Mouse (Mus musculus): Measurements from ENCODE around the gene Olfr1441. TPM values are rescaled to one million over a fixed set of nuclear protein-coding genes. Genes with fewer than 3 reads are reported as not detected.

The Olfr1441 gene
- total RNA-seq, 1 experiment: 0.13 TPM

DNA sequence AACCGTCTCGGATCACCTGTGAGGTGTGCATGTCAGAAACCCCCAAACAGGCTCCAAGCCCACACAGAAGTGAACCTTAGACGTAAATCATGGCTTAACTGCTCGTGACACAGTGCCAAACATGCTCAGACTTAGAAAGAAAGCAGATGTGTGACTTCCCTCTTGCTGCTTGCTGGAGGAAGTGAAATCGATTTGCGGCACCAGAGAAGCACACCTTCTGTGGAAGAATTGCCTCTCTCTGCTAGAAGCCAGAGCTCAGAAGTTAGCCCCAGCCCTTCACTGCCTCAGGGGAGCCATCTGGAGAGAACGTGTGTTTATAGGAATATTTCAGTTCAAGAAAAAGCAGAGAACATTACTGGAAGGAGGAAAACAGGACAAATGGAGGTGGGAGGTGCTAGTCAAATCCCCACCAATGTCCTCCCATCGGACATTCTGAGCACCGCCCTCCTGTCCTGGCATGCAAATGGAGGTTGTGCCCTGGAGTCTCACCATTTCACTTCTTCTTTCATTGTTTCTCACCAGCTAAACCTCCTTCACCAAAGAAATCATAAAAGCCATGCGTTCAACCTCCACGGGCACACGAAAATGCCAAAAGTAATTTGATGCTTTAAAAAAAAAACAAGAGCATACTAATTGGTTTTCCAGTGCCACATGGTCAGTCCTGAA lies 40.3 kb downstream of the Olfr1441 start:
- H3K4me3 ChIP-seq (ENCODE audit: insufficient read depth in 1 of 2, low read depth in 1 of 2, low read length in 2 of 2, poor library complexity in 1 of 2, severe bottlenecking in 1 of 2): no peak overlapping the region
- no peak for DNase-seq (ENCODE audit: low read depth, low spot score)
- no peak overlapping the region for H3K27ac ChIP-seq (ENCODE audit: insufficient read depth, low read depth, low read length, poor library complexity, severe bottlenecking)
- in situ Hi-C loops (cut with MboI; ENCODE audit: low sequenced_read_pairs in 2 of 2, unreplicated experiment in 2 of 2): no loop called here
- H3K9me3 ChIP-seq (ENCODE audit: control insufficient read depth, insufficient read depth, low read depth, low read length): no peaks in the 10 kb centered on the region
- H3K4me1 ChIP-seq (ENCODE audit: control insufficient read depth in 2 of 2, insufficient read depth in 2 of 2, low read length in 2 of 2, poor library complexity in 1 of 2): no peaks in the 10 kb centered on the region
- TF ChIP-seq HCFC1 (IDR thresholded peaks at IDR 0.05; ENCODE audit: borderline replicate concordance, insufficient read depth, low read length): no peak
- no peak for TF ChIP-seq ZC3H11A (IDR thresholded peaks at IDR 0.05; ENCODE audit: borderline replicate concordance, low read depth, low read length)
- no peak for TF ChIP-seq ZNF384 (IDR thresholded peaks at IDR 0.05; ENCODE audit: low read depth, low read length)
- H3K36me3 ChIP-seq (ENCODE audit: control insufficient read depth, insufficient read depth, low read length, poor library complexity, severe bottlenecking): no peaks in the 10 kb centered on the region
- H3K9ac ChIP-seq (ENCODE audit: insufficient read depth, low read depth, low read length, poor library complexity, severe bottlenecking): no peak overlapping the region

DNA sequence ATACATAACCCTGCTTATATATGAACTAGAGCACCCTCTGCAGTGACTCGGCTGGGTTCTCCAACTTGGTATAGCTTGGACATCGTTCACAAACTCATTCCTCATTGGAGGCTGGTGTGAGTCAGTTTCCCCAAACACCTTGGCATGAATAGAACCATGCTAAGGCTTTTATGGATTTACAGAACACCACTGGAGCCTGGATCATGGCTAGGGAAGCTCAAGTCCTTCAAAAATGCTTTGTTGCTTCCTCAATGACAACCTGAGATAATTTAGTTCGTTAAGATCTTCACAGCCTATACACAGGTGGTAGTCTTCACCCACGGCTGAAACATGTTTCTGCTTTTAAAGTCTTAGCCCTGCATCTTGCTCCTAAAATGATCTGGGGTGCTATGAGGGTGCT lies 42.3 kb downstream of the Olfr1441 start:
- no peak for TF ChIP-seq HCFC1 (IDR thresholded peaks at IDR 0.05; ENCODE audit: borderline replicate concordance, insufficient read depth, low read length)
- no peak for TF ChIP-seq ZNF384 (IDR thresholded peaks at IDR 0.05; ENCODE audit: low read depth, low read length)
- no peak for TF ChIP-seq ZC3H11A (IDR thresholded peaks at IDR 0.05; ENCODE audit: borderline replicate concordance, low read depth, low read length)
- no peak for TF ChIP-seq MAFK (IDR thresholded peaks at IDR 0.05; ENCODE audit: insufficient read depth, low read depth, low read length)
- no peak for TF ChIP-seq CHD2 (IDR thresholded peaks at IDR 0.05; ENCODE audit: low read depth, low read length)
- Histone ChIP-seq H3K4me1 (ENCODE audit: control insufficient read depth in 2 of 2, insufficient read depth in 2 of 2, low read length in 2 of 2, poor library complexity in 1 of 2) (peaks cover 0 to 3% of the 10 kb centered on the region in 2 experiments; a peak in 1 of 4 replicates), H3K27ac (ENCODE audit: insufficient read depth, low read depth, low read length, poor library complexity, severe bottlenecking) (no peak overlapping the region), H3K4me3 (ENCODE audit: insufficient read depth in 1 of 2, low read depth in 1 of 2, low read length in 2 of 2, poor library complexity in 1 of 2, severe bottlenecking in 1 of 2) (no peak overlapping the region), H3K9me3 (ENCODE audit: control insufficient read depth, insufficient read depth, low read depth, low read length) (no peaks in the 10 kb centered on the region), H3K9ac (ENCODE audit: insufficient read depth, low read depth, low read length, poor library complexity, severe bottlenecking) (no peak overlapping the region), H3K36me3 (ENCODE audit: control insufficient read depth, insufficient read depth, low read length, poor library complexity, severe bottlenecking) (no peaks in the 10 kb centered on the region)
- DNase-seq (ENCODE audit: low read depth, low spot score): no peak
- in situ Hi-C loops (cut with MboI; ENCODE audit: low sequenced_read_pairs in 2 of 2, unreplicated experiment in 2 of 2): no loop called here

DNA sequence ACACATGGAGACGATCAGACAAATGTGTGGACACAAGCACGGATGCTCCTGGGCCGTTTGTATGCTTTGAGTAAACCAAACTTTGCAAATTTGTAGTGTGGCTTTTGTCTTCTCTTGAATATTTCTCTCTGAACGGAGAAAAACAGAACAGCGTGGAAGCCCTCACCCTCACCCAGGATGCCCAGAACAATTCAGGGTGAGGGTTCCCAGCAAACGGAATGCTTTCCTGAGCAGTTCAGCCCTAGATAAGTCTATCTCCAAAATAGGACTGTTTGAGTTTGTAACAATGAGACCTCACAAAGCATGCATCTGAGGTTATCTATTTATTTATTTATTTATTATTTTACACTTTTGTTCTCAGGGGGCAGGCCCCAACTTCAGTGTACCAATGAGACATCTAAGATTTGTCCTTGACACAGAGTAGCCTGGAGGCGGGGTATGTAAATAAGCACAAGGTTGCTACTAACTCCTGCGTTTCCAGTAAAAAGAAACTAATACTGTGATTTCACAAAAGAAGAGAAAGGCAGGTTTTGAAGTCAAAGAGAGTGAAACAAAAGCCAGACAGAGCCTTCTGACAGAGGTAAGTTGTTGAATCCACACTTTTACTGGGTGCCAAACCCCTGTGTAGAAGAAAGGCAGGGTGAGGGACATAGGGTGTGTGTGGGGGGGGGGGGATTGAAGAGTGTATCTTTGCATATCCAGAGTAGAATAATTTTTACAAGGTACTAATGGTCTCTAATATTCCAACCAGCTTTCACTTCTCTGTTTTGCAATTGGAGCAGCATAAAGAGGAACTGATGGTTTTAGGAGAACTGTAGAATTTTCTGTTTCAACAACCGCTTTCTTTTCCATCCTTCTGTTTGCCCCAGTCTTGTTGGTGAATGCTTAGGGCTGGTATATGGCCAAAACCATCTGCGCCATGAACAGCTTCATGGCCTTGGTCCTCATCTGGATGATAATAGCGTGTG lies 43.3 kb downstream of the Olfr1441 start, which contains the start of gene Mpeg1:
Gene Mpeg1 (plus strand): TSS at position 498 of the 968 bp plus-strand sequence.
- H3K27ac ChIP-seq (ENCODE audit: insufficient read depth, low read depth, low read length, poor library complexity, severe bottlenecking): no peak within 1 kb of the TSS
- TF ChIP-seq ZNF384 (IDR thresholded peaks at IDR 0.05; ENCODE audit: low read depth, low read length) (no peak), ZC3H11A (IDR thresholded peaks at IDR 0.05; ENCODE audit: borderline replicate concordance, low read depth, low read length) (no peak), CHD2 (IDR thresholded peaks at IDR 0.05; ENCODE audit: low read depth, low read length) (no peak), HCFC1 (IDR thresholded peaks at IDR 0.05; ENCODE audit: borderline replicate concordance, insufficient read depth, low read length) (no peak), MAFK (IDR thresholded peaks at IDR 0.05; ENCODE audit: insufficient read depth, low read depth, low read length) (no peak)
- H3K4me1 ChIP-seq (ENCODE audit: control insufficient read depth in 2 of 2, insufficient read depth in 2 of 2, low read length in 2 of 2, poor library complexity in 1 of 2): peaks cover 0 to 3% of the 10 kb centered on the region in 2 experiments; a peak in 1 of 4 replicates
- no peak within 1 kb of the TSS for H3K9ac ChIP-seq (ENCODE audit: insufficient read depth, low read depth, low read length, poor library complexity, severe bottlenecking)
- no peak within 1 kb of the TSS for H3K4me3 ChIP-seq (ENCODE audit: insufficient read depth in 1 of 2, low read depth in 1 of 2, low read length in 2 of 2, poor library complexity in 1 of 2, severe bottlenecking in 1 of 2)
- in situ Hi-C loops (cut with MboI; ENCODE audit: low sequenced_read_pairs in 2 of 2, unreplicated experiment in 2 of 2): no loop called here
- no peak for DNase-seq (ENCODE audit: low read depth, low spot score)
- no peaks in the 10 kb centered on the region for H3K9me3 ChIP-seq (ENCODE audit: control insufficient read depth, insufficient read depth, low read depth, low read length)
- no peaks in the 10 kb centered on the region for H3K36me3 ChIP-seq (ENCODE audit: control insufficient read depth, insufficient read depth, low read length, poor library complexity, severe bottlenecking)

DNA sequence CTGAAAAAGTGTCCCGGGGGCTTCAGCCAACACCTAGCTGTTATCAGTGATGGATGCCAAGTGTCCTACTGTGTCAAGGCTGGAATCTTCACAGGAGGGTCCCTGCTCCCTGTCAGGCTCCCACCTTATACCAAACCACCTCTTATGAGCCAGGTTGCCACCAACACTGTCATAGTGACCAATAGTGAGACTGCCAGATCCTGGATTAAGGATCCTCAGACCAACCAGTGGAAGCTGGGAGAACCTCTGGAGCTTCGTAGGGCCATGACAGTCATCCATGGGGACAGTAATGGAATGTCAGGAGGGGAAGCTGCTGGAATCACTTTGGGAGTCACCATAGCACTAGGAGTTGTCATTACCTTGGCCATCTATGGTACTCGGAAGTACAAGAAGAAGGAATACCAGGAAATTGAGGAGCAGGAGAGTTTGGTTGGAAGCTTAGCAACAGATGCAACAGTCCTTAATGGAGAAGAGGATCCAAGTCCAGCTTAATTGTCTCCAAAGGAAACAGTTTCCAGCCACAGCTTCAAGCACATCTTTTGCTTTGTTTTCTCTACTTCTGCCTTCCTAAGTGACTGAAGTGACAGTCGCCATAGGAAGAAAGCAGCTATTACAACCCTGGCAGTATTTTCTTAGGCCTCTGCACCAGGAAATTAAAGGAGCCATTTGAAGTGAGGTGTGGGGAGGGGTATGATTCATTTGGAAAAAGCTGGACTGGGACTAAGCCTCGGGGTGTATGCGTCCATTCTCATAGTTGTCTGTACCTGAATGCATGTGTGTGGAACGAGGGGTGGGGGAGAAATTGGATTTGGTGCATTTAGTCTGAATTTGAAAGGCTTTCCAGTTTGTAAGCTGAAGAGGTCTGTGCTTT lies 45.9 kb downstream of the Olfr1441 start:
- TF ChIP-seq HCFC1 (IDR thresholded peaks at IDR 0.05; ENCODE audit: borderline replicate concordance, insufficient read depth, low read length): no peak
- TF ChIP-seq CHD2 (IDR thresholded peaks at IDR 0.05; ENCODE audit: low read depth, low read length): no peak
- TF ChIP-seq ZC3H11A (IDR thresholded peaks at IDR 0.05; ENCODE audit: borderline replicate concordance, low read depth, low read length): no peak
- no peak for TF ChIP-seq MAFK (IDR thresholded peaks at IDR 0.05; ENCODE audit: insufficient read depth, low read depth, low read length)
- no peak for TF ChIP-seq ZNF384 (IDR thresholded peaks at IDR 0.05; ENCODE audit: low read depth, low read length)
- no peaks in the 10 kb centered on the region for H3K9me3 ChIP-seq (ENCODE audit: control insufficient read depth, insufficient read depth, low read depth, low read length)
- no peak overlapping the region for H3K27ac ChIP-seq (ENCODE audit: insufficient read depth, low read depth, low read length, poor library complexity, severe bottlenecking)
- H3K4me1 ChIP-seq (ENCODE audit: control insufficient read depth in 2 of 2, insufficient read depth in 2 of 2, low read length in 2 of 2, poor library complexity in 1 of 2): peaks cover 0 to 3% of the 10 kb centered on the region in 2 experiments; a peak in 1 of 4 replicates
- no peak overlapping the region for H3K9ac ChIP-seq (ENCODE audit: insufficient read depth, low read depth, low read length, poor library complexity, severe bottlenecking)
- in situ Hi-C loops (cut with MboI; ENCODE audit: low sequenced_read_pairs in 2 of 2, unreplicated experiment in 2 of 2): no loop called here
- H3K36me3 ChIP-seq (ENCODE audit: control insufficient read depth, insufficient read depth, low read length, poor library complexity, severe bottlenecking): no peaks in the 10 kb centered on the region
- no peak for DNase-seq (ENCODE audit: low read depth, low spot score)
- H3K4me3 ChIP-seq (ENCODE audit: insufficient read depth in 1 of 2, low read depth in 1 of 2, low read length in 2 of 2, poor library complexity in 1 of 2, severe bottlenecking in 1 of 2): no peak overlapping the region

All from ES-E14 (cell line).